Mouse (Mus musculus): ENCODE data around the gene Trp53rka. TPM values are rescaled to one million over a fixed set of nuclear protein-coding genes. Genes with fewer than 3 reads are reported as not detected.

The Trp53rka gene
- polyA plus RNA-seq, 1 experiment from 2014 or later, result 45.0 TPM

GRCm38 (mm10) chr2:165482003-165482402 is 11.1 kb downstream of the Trp53rka start:
- Histone ChIP-seq H3K4me3 (no peak overlapping the region), H3K36me3 (no peaks in the 10 kb centered on the region), H3K9ac (no peak overlapping the region), H3K4me2 (replicated peaks) (no peak overlapping the region), H3K27me3 (no peaks in the 10 kb centered on the region), H3K27ac (no peak overlapping the region), H3K4me1 (peaks cover 9% of the 10 kb centered on the region), H3K9me3 (no peaks in the 10 kb centered on the region)
- WGBS, result 48% methylated on average over 8 of the region's 8 CpGs
- no peak for ATAC-seq (ENCODE audit: low FRiP score, low read depth)

DNA sequence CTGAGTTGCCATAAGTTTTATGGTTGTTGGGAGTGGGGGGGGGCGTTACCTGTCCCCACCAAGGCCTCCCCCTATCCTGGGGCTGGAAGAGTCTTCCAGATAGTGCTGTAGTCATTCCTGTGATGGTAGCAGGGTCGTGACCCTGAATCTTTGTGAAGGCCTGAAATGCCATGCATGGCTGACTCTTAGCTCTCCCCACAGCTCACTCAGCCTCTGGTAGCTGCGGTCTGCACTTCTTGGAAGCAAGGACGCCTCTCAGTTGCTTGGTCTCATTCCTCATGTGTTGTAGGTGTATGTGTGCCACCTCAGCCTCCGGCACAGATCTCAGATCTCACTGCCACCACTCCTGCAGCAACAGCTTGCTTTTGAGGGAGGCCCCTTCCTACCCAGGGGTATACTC is 17.3 kb downstream of the Trp53rka start:
- WGBS, result 62% methylated on average over 5 of the region's 5 CpGs
- Histone ChIP-seq H3K4me3 (no peak overlapping the region), H3K4me1 (0 out of 2 replicates have a peak, but pooled peaks cover 3% of the 10 kb centered on the region), H3K27me3 (peaks cover 49% of the 10 kb centered on the region), H3K9me3 (no peaks in the 10 kb centered on the region), H3K36me3 (no peaks in the 10 kb centered on the region), H3K4me2 (replicated peaks) (no peak overlapping the region), H3K9ac (no peak overlapping the region), H3K27ac (no peak overlapping the region)
- ATAC-seq (ENCODE audit: low FRiP score, low read depth), result no peak

DNA sequence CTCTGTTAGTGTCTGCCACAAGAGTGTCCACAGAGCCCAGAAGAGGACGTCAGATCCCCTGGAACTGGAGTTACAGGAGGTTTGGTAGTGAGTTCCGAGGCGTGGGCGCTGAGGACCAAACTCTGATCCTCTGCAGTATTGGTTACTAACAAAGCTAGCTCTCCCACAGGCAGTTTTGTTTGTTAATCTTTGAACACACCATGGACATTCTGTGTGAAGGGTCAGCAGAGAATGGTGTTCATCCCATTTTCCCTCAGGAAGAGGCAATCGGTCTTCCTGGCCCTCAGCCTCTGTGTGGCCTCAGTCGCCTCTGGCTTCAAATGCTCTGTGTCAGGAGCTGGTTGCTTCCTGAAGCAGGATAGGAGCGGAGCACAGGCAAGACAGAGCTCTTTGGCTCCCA is 17.7 kb downstream of the Trp53rka start:
- Histone ChIP-seq H3K27me3 (peaks cover 54% of the 10 kb centered on the region), H3K4me2 (replicated peaks) (no peak overlapping the region), H3K4me1 (0 out of 2 replicates have a peak, but pooled peaks cover 3% of the 10 kb centered on the region), H3K9me3 (no peaks in the 10 kb centered on the region), H3K36me3 (no peaks in the 10 kb centered on the region), H3K4me3 (no peak overlapping the region), H3K27ac (no peak overlapping the region), H3K9ac (no peak overlapping the region)
- no peak for ATAC-seq (ENCODE audit: low FRiP score, low read depth)
- 81% methylated on average over 7 of the region's 7 CpGs for WGBS

DNA sequence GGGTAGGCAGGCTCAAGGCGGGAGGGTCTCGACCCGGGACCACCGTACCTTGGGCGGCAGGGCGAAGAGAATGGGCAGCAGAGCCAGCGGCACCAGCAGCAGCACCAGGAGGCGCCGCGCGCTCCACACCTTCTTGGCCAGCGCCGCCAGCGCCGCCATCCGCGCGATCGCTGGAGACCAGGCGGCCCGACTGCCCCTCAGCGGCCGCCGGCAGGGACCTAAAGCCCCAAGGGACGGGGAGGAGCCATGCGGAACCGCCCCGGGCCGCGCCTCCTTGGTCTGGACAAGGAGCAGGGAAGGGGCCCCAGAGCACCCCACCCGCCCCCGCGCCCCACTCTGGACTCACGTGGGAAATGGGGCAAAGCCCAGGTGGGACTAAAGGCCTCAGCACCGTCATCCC is 20.1 kb downstream of the Trp53rka start, which contains the start of gene Slc13a3:
Gene Slc13a3, minus strand, starts transcription at position 228 of the 400 bp plus-strand sequence.
- Histone ChIP-seq H3K9ac (peak within 1 kb of the TSS; percentile 45; the same call in 1 of the 2 replicates), H3K4me1 (0 out of 2 replicates have a peak, but pooled peaks cover 3% of the 10 kb centered on the region), H3K4me2 (replicated peaks) (peak within 1 kb of the TSS; percentile 39), H3K4me3 (peak within 1 kb of the TSS; percentile 16; the same call in 1 of the 2 replicates), H3K36me3 (no peaks in the 10 kb centered on the region), H3K9me3 (no peaks in the 10 kb centered on the region), H3K27ac (no peak within 1 kb of the TSS), H3K27me3 (peaks cover 54% of the 10 kb centered on the region)
- 2% methylated on average over 32 of the region's 35 CpGs for WGBS
- no peak for ATAC-seq (ENCODE audit: low FRiP score, low read depth)

GRCm38 (mm10) chr2:165471943-165472342 is 21.2 kb downstream of the Trp53rka start:
- H3K4me3 ChIP-seq, result no peak overlapping the region
- ATAC-seq (ENCODE audit: low FRiP score, low read depth), result no peak
- no peak overlapping the region for H3K9ac ChIP-seq
- 0 out of 2 replicates have a peak, but pooled peaks cover 3% of the 10 kb centered on the region for H3K4me1 ChIP-seq
- H3K9me3 ChIP-seq, result no peaks in the 10 kb centered on the region
- WGBS, result 74% methylated on average over 11 of the region's 11 CpGs
- no peak overlapping the region for H3K4me2 ChIP-seq (replicated peaks)
- no peaks in the 10 kb centered on the region for H3K36me3 ChIP-seq
- H3K27me3 ChIP-seq, result peaks cover 54% of the 10 kb centered on the region
- H3K27ac ChIP-seq, result no peak overlapping the region

DNA sequence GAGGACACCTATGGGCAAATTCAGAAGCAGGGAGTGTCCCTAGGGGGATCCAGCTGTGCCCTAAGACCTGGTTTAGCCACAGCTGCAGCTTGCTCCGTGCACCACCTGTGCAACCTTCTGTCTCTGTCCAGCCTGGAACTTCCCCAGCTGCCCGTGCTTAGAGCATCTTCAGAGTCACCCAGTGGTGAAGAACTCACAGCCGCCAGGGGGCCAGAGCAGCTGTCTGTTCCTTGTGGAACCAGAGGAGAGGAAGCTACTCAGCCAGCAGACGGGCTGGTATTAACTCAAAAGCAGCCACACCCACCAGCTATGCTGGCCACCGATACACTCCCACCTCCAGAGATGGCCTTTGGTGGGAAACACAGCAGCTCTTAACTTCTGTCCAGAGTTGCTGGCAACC is 23.0 kb downstream of the Trp53rka start:
- Histone ChIP-seq H3K36me3 (no peaks in the 10 kb centered on the region), H3K9me3 (no peaks in the 10 kb centered on the region), H3K27ac (no peak overlapping the region), H3K9ac (no peak overlapping the region), H3K27me3 (peaks cover 46% of the 10 kb centered on the region), H3K4me2 (replicated peaks) (no peak overlapping the region), H3K4me1 (0 out of 2 replicates have a peak, but pooled peaks cover 3% of the 10 kb centered on the region), H3K4me3 (no peak overlapping the region)
- ATAC-seq (ENCODE audit: low FRiP score, low read depth), result no peak
- 28% methylated on average over 5 of the region's 5 CpGs for WGBS

GRCm38 (mm10) chr2:165467824-165468452 is 25.2 kb downstream of the Trp53rka start:
- H3K27me3 ChIP-seq, result peaks cover 25% of the 10 kb centered on the region
- WGBS, result 69% methylated on average over 15 of the region's 15 CpGs
- H3K27ac ChIP-seq, result no peak overlapping the region
- no peaks in the 10 kb centered on the region for H3K9me3 ChIP-seq
- H3K9ac ChIP-seq, result no peak overlapping the region
- ATAC-seq (ENCODE audit: low FRiP score, low read depth), result no peak
- no peak overlapping the region for H3K4me3 ChIP-seq
- no peaks in the 10 kb centered on the region for H3K36me3 ChIP-seq
- H3K4me2 ChIP-seq (replicated peaks), result no peak overlapping the region
- 0 out of 2 replicates have a peak, but pooled peaks cover under 1% of the 10 kb centered on the region for H3K4me1 ChIP-seq

- Histone ChIP-seq H3K36me3 (no peaks in the 10 kb centered on the region), H3K9ac (no peak overlapping the region), H3K9me3 (no peaks in the 10 kb centered on the region), H3K4me1 (peaks cover 4% of the 10 kb centered on the region), H3K27ac (no peak overlapping the region), H3K4me2 (replicated peaks) (no peak overlapping the region), H3K4me3 (no peak overlapping the region), H3K27me3 (no peaks in the 10 kb centered on the region)
- no peak for ATAC-seq (ENCODE audit: low FRiP score, low read depth)
- 21% methylated on average over 7 of the region's 7 CpGs for WGBS
These were observed 33.5 kb downstream of the Trp53rka start for GRCm38 (mm10) chr2:165459663-165460062.

DNA sequence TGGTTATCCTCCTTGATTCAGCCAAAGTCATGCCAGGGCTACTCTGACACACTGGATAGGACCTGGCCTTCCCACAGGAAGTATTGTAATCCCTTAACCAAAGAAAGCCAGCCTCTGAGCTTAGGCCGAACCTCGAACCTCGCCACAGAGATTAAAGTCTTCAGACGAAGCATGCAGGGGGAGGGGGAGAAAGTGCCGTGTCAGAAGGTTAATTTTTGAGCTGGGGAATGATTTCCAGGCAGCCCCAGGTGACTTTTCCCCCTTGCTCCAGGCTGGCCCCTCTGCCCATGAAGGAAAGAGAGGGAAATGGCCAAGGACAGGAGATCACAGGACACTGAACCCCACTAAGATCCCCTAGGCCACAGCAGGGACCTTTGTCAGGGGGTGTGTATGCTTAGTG is 34.9 kb downstream of the Trp53rka start:
- 46% methylated on average over 5 of the region's 5 CpGs for WGBS
- H3K27ac ChIP-seq, result no peak overlapping the region
- no peaks in the 10 kb centered on the region for H3K36me3 ChIP-seq
- H3K9me3 ChIP-seq, result no peaks in the 10 kb centered on the region
- H3K4me1 ChIP-seq, result peaks cover 4% of the 10 kb centered on the region
- H3K4me3 ChIP-seq, result no peak overlapping the region
- no peak for ATAC-seq (ENCODE audit: low FRiP score, low read depth)
- H3K4me2 ChIP-seq (replicated peaks), result no peak overlapping the region
- no peak overlapping the region for H3K9ac ChIP-seq
- no peaks in the 10 kb centered on the region for H3K27me3 ChIP-seq

DNA sequence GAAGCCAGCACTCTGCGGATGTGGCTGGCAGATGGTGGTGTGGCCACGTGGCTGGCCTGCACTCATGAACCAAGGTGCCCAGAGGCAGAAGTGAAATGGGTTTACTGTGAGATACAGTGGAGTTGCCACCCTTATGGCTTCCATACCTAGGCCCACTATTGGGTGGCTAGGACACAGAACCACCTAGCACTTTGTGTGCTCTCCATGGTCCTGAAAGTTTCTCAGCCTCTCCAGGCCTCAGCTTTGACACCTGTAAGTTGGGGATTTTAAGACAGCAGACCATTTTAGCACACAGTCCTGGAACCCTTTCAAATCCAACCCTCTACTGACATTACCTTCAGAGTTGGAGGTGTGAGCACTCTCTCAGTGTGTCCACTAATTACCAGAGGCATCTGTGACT is 36.4 kb downstream of the Trp53rka start:
- no peak overlapping the region for H3K4me3 ChIP-seq
- H3K27ac ChIP-seq, result no peak overlapping the region
- no peaks in the 10 kb centered on the region for H3K36me3 ChIP-seq
- 63% methylated on average over 2 of the region's 2 CpGs for WGBS
- ATAC-seq (ENCODE audit: low FRiP score, low read depth), result no peak
- H3K9ac ChIP-seq, result no peak overlapping the region
- H3K4me1 ChIP-seq, result peaks cover 4% of the 10 kb centered on the region
- no peaks in the 10 kb centered on the region for H3K9me3 ChIP-seq
- no peaks in the 10 kb centered on the region for H3K27me3 ChIP-seq
- no peak overlapping the region for H3K4me2 ChIP-seq (replicated peaks)

- 79% methylated on average over 12 of the region's 12 CpGs for WGBS
These were observed 40.1 kb downstream of the Trp53rka start for GRCm38 (mm10) chr2:165452730-165453693.

GRCm38 (mm10) chr2:165448475-165448874 is 44.6 kb downstream of the Trp53rka start:
- H3K36me3 ChIP-seq, result no peaks in the 10 kb centered on the region
- no peak overlapping the region for H3K4me2 ChIP-seq (replicated peaks)
- no peak overlapping the region for H3K4me3 ChIP-seq
- H3K27ac ChIP-seq, result no peak overlapping the region
- 85% methylated on average over 9 of the region's 9 CpGs for whole genome bisulfite sequencing
- no peak overlapping the region for H3K9ac ChIP-seq
- no peaks in the 10 kb centered on the region for H3K4me1 ChIP-seq
- ATAC-seq (ENCODE audit: low FRiP score, low read depth), result no peak
- no peaks in the 10 kb centered on the region; the same call in 1 of the 2 replicates for H3K27me3 ChIP-seq
- H3K9me3 ChIP-seq, result no peaks in the 10 kb centered on the region

More at GRCm38 (mm10) chr2:165452730-165453693, 40.1 kb downstream of the Trp53rka start:
- Histone ChIP-seq H3K4me1 (no peaks in the 10 kb centered on the region), H3K4me2 (replicated peaks) (no peak overlapping the region), H3K27ac (no peak overlapping the region), H3K4me3 (no peak overlapping the region), H3K27me3 (no peaks in the 10 kb centered on the region; the same call in 1 of the 2 replicates), H3K36me3 (no peaks in the 10 kb centered on the region), H3K9me3 (no peaks in the 10 kb centered on the region), H3K9ac (no peak overlapping the region)
- no peak for ATAC-seq (ENCODE audit: low FRiP score, low read depth)
